Mouse (Mus musculus): Measurements from ENCODE around the gene Rpl35a. TPM values are rescaled to one million over a fixed set of nuclear protein-coding genes. Genes with fewer than 3 reads are reported as not detected.

Rpl35a gene
- total RNA-seq, 1 experiment from 2014 or later = 2,339 TPM

DNA sequence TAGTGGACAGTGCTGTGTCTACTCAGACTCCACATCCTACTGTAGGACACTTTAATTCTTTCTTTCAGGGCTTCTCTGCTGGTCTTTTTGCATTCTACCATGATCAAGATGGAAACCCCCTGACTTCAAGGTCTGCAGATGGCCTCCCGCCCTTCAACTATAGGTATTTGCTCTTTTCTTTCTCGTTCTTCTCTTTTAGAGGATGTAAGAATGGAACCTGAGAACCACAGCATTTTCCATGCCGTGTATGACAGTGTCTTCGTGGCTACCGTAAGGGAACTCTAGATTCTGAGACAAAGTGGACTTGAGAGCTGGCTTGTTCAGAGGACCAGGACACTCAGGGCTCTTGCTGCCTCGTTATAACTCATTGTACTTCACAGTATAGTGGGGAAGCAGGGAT, 26.7 kb downstream of the Rpl35a start:
- no peak for ATAC-seq (replicated peaks; ENCODE audit: insufficient number of reproducible peaks, low FRiP score, low TSS enrichment, poor library complexity, severe bottlenecking)

DNA sequence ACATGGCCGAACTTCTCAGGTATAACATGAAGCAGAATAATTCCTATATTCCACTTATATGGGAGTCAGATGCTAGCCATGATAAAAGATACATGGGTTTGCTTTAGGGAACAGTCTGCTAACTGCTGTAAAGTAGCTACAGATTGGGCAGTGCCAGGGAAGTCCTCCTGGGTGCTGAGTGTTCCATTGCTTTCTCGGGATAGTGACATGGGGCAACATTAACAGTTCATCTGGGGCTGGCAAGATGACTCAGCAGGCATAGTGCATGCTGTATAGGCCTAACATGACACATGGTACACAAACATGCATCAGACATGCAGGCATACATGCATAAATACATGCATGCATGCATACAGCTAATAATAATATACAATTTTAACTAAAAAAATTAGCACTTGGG, 27.7 kb downstream of the Rpl35a start:
- ATAC-seq (replicated peaks; ENCODE audit: insufficient number of reproducible peaks, low FRiP score, low TSS enrichment, poor library complexity, severe bottlenecking) = no peak

DNA sequence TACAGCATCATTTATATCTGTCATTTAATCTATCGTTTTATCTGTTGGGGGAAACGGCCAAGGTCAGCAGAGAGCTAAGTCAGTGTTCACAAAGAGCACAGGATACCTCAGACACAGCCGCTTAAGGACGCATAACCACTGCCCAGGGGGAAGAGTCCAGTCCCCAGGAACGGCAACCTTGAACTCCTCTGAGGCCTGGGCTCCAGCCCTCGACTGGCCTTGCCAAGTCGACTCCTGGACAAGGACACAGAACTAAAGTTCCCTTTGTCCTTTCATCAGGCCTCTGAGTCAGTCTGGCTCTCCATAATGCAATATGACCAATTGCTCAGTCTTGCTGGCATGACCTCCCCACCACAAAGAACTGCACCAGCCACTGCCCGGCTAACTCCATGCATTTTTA, 29.4 kb downstream of the Rpl35a start:
- ATAC-seq (replicated peaks; ENCODE audit: insufficient number of reproducible peaks, low FRiP score, low TSS enrichment, poor library complexity, severe bottlenecking) = no peak

Other genes with a start within 250 kb of the Rpl35a start
- not detected in 3 replicates for gene Smbd1, start 246.0 kb upstream of the Rpl35a start, total RNA-seq (2017)
- 55.8 to 78.8 TPM (median 67.5 TPM) in 3 replicates for gene Fyttd1, start 179.0 kb upstream of the Rpl35a start, total RNA-seq (2017)
- gene Rubcn, start 178.7 kb upstream of the Rpl35a start, total RNA-seq (2017) = 12.4 to 41.8 TPM (median 31.2 TPM) in 3 replicates
- 37.4 to 67.8 TPM (median 44.9 TPM) in 3 replicates for gene Lrch3, start 142.4 kb upstream of the Rpl35a start, total RNA-seq (2017)
- 0.78 to 0.96 TPM (median 0.86 TPM) in 3 replicates for gene Iqcg, start 235 bp upstream of the Rpl35a start, total RNA-seq (2017)
- gene Lmln, start 6.1 kb downstream of the Rpl35a start, total RNA-seq (2017) = 0.21 to 0.57 TPM (median 0.39 TPM) in 3 replicates
- gene Osbpl11, start 128.6 kb downstream of the Rpl35a start, total RNA-seq (2017) = 28.0 to 41.0 TPM (median 29.8 TPM) in 3 replicates
- gene Snx4, start 195.0 kb downstream of the Rpl35a start, total RNA-seq (2017) = 87.8 to 97.4 TPM (median 89.4 TPM) in 3 replicates

Measured in monocyte, adult 5-6 weeks (primary cell).